26 mouse cellular contexts compared by ENCODE assay signal in the genomic region with DNA sequence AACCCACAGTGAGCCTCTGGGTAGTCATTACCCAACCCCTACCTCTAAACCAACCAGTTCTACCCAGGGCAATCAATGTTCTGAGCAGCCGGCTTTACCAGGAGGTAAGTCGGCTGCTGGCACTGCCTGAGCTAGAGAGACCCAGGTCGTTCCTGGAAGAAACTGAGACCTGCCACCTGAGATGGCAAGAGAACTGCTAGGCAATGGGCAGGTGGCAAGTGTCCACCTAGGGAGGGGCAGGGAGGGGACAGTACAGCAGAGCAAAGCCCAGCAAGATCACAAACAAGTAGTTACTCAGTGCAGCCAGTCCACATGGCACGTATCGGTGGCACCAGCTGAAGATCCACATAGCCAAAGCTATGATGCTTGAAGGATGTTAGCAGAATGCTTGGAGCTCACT.
"Had no signal": no experiment of that assay in that cellular context is flagged by ENCODE, and none has a peak within 500 bp of the region (broad histone marks: within the 10 kb centered on the region; RNA-seq: fewer than 3 reads in every experiment).

No protein-coding gene starts in this region.

- DNase-seq: cerebellum, adult 18-20 months; cerebellum, adult 2 months; cerebellum, adult 8-10 months; cerebellum, adult 9-10 months; cerebellum, adult 9-11 months; cerebellum, postnatal 10 days; cerebellum, postnatal 14 days; cerebellum, postnatal 25 days; cerebellum, postnatal 36 days; embryo, embryonic 11 days; forebrain, postnatal 0 days; gastrocnemius, postnatal 10 days; gastrocnemius, postnatal 36 days; heart, adult 11 months; heart, adult 18-20 months; heart, adult 2 months had no signal

- H3K4me3 ChIP-seq: embryonic facial prominence, embryonic 10.5 days; embryonic facial prominence, embryonic 12.5 days; embryonic facial prominence, embryonic 13.5 days; embryonic facial prominence, embryonic 15.5 days; erythroblast, embryonic 14.5 days; forebrain, embryonic 10.5 days; forebrain, embryonic 12.5 days; forebrain, embryonic 13.5 days; forebrain, embryonic 15.5 days; heart, adult 2 months; heart, embryonic 10.5 days had no signal

- H3K27ac ChIP-seq: embryonic facial prominence, embryonic 12.5 days; embryonic facial prominence, embryonic 13.5 days; embryonic facial prominence, embryonic 15.5 days; forebrain, embryonic 10.5 days; forebrain, embryonic 12.5 days; forebrain, embryonic 13.5 days; forebrain, embryonic 15.5 days; heart, adult 2 months; heart, embryonic 10.5 days had no signal
